Mouse (Mus musculus): ENCODE measurements around the gene Tjap1. TPM values are rescaled to one million over a fixed set of nuclear protein-coding genes. Genes with fewer than 3 reads are reported as not detected.

The Tjap1 gene
- polyA plus RNA-seq, 1 experiment from 2014 or later: 61.2 TPM

- no peaks in the 10 kb centered on the region for H3K27me3 ChIP-seq (ENCODE audit: low read depth, poor library complexity, severe bottlenecking)
- 91% methylated on average over 10 of the region's 10 CpGs for WGBS
- H3K4me1 ChIP-seq: peaks cover 40% of the 10 kb centered on the region
- H3K36me3 ChIP-seq: peaks cover 84% of the 10 kb centered on the region
- no peak overlapping the region for H3K4me3 ChIP-seq
- no peak overlapping the region for H3K27ac ChIP-seq
- H3K9me3 ChIP-seq (replicated peaks): no peaks in the 10 kb centered on the region
- DNase-seq (ENCODE audit: low spot score): no peak
Observed at GRCm38 (mm10) chr17:46275506-46275905, 7.3 kb downstream of the Tjap1 start.

DNA sequence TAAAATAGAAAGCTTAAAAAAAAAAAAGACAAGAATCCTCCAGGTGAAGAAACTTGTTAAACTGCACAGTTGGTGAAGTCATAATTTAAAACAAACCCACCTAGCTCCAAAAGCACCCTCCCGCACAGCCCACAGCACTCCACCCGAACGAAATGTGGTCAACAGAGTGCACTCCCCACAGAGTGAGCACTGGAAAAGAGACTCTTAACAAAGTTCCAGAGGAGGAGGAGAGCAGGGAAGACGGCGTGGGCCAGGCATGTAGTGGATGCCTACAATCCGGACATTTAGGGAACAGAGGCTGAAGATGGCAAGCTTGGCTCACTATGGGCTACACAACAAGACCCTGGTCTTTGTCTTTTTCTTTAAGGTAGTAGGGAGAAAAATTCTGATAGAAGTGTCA lies 7.8 kb downstream of the Tjap1 start:
- DNase-seq (ENCODE audit: low spot score): no peak
- H3K9me3 ChIP-seq (replicated peaks): no peaks in the 10 kb centered on the region
- no peaks in the 10 kb centered on the region for H3K27me3 ChIP-seq (ENCODE audit: low read depth, poor library complexity, severe bottlenecking)
- no peak overlapping the region for H3K27ac ChIP-seq
- peaks cover 84% of the 10 kb centered on the region for H3K36me3 ChIP-seq
- H3K4me1 ChIP-seq: peaks cover 40% of the 10 kb centered on the region
- WGBS: 96% methylated on average over 6 of the region's 6 CpGs
- no peak overlapping the region for H3K4me3 ChIP-seq

GRCm38 (mm10) chr17:46274465-46274864 lies 8.4 kb downstream of the Tjap1 start:
- Histone ChIP-seq H3K27ac (0 out of 2 replicates have a peak overlapping the region, but pooled peaks have one; percentile 7), H3K27me3 (ENCODE audit: low read depth, poor library complexity, severe bottlenecking) (no peaks in the 10 kb centered on the region), H3K4me3 (no peak overlapping the region), H3K9me3 (replicated peaks) (no peaks in the 10 kb centered on the region), H3K4me1 (peaks cover 40% of the 10 kb centered on the region), H3K36me3 (peaks cover 84% of the 10 kb centered on the region)
- WGBS: 69% methylated on average over 6 of the region's 6 CpGs
- no peak for DNase-seq (ENCODE audit: low spot score)

DNA sequence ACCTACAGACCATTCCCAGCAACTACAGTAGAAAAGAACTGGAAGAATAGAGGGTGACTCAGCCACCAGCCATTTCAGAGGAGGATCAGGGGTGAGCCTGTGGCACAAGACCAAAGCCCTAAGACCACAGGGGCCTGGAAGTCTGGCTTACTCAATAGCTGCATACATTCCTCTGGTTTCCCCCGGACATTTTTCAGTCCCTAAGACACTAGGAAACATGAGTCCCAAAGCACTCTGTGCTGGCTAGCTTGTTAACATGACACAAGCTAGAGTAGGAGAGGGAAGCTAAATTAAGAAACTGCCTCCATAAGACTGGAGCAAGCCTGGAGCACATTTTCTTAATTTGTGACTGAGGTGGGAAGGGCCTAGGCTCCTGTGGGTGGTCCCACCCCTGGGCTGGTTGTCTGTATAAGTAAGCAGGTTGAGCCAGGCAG lies 9.0 kb downstream of the Tjap1 start:
- Histone ChIP-seq H3K9me3 (replicated peaks) (no peaks in the 10 kb centered on the region), H3K27ac (0 out of 2 replicates have a peak overlapping the region, but pooled peaks have one; percentile 7), H3K27me3 (ENCODE audit: low read depth, poor library complexity, severe bottlenecking) (no peaks in the 10 kb centered on the region), H3K4me1 (peaks cover 40% of the 10 kb centered on the region), H3K4me3 (no peak overlapping the region), H3K36me3 (peaks cover 84% of the 10 kb centered on the region)
- WGBS: 65% methylated on average over 1 of the region's 1 CpGs
- no peak for DNase-seq (ENCODE audit: low spot score)

DNA sequence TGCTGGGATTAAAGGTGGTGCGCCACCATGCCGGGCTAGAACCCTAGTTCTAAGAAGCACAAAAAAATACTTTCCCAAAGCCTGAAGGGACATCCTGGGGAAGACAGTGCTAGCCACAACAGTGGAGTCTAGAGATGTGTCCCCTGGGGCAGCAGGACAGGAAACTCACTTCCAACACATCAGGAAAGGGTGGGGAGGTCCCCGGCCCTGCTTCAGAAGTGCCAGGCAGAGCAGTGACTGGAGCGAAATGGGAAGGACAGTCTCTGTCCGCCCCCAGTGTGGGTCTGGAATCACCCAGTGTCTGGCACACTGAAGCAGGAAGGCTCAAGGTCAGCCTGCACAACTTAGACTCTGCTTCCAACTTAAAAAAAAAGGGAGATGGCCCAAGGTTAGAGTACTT lies 10.2 kb downstream of the Tjap1 start:
- H3K9me3 ChIP-seq (replicated peaks): no peaks in the 10 kb centered on the region
- no peak overlapping the region for H3K27ac ChIP-seq
- H3K36me3 ChIP-seq: peaks cover 85% of the 10 kb centered on the region
- H3K27me3 ChIP-seq (ENCODE audit: low read depth, poor library complexity, severe bottlenecking): no peaks in the 10 kb centered on the region
- 95% methylated on average over 5 of the region's 5 CpGs for whole genome bisulfite sequencing
- peaks cover 29% of the 10 kb centered on the region for H3K4me1 ChIP-seq
- no peak overlapping the region for H3K4me3 ChIP-seq
- DNase-seq (ENCODE audit: low spot score): no peak

DNA sequence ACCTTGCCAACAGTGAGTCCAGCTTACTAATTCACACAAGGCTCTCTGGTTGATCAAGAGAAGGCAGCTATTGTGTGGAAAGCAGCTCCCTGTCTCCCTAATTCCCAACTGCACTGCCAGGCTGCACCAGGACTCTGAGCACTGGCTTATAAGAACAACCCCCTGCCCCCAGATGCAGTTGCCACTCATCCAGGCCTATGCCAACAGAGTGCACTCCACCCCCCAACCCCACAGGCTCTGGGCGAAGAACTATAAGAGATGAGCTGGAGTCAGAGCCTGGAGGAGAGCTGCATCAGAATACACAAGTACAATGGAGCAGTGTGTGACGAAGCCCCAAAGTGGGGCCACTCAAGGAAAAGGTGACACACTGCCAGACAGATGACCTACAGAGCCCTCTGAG lies 10.8 kb downstream of the Tjap1 start:
- no peak overlapping the region for H3K4me3 ChIP-seq
- H3K27ac ChIP-seq: no peak overlapping the region
- H3K4me1 ChIP-seq: peaks cover 22% of the 10 kb centered on the region
- DNase-seq (ENCODE audit: low spot score): no peak
- H3K36me3 ChIP-seq: peaks cover 91% of the 10 kb centered on the region
- no peaks in the 10 kb centered on the region for H3K27me3 ChIP-seq (ENCODE audit: low read depth, poor library complexity, severe bottlenecking)
- 91% methylated on average over 2 of the region's 2 CpGs for WGBS
- no peaks in the 10 kb centered on the region for H3K9me3 ChIP-seq (replicated peaks)

DNA sequence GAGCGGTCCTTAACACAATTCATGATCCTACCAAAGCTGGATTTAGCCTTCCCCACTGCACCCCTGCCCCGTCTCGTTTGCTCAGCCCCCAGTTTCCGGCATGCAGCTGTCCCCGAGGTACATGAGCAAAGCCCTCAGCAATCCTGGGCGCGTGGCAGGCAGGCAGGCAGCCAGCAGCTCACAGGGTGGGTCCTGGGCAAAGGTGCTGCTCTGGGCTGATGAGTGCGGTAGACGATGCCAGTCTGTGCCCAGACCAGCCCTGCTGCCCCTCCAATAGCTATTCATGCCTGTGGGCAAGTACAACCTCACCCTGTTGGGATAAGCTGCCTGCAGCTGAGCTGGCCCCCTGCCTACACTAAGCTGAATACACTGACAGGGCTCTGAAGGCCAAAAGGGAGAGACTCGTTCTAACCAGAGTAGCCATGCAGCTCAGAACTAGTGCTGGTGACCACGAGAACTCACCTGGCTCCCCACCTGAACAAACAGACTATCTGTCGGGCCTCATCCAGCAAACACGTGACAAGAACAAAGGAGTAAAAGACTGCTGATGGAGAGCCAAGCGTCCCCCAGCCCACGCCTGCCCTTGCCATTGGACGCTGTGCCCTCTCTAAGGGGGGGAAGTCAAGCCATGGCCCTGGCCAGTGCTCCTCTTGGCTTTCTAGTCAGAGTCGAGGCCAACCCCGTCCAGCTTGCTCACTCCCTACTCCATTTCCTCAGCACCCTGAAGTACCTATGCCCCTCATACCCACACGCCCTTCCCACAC lies 12.9 kb downstream of the Tjap1 start:
- 90% methylated on average over 19 of the region's 19 CpGs for WGBS
- no peaks in the 10 kb centered on the region for H3K27me3 ChIP-seq (ENCODE audit: low read depth, poor library complexity, severe bottlenecking)
- peaks cover 96% of the 10 kb centered on the region for H3K36me3 ChIP-seq
- no peak overlapping the region for H3K4me3 ChIP-seq
- DNase-seq (ENCODE audit: low spot score): no peak
- no peaks in the 10 kb centered on the region for H3K9me3 ChIP-seq (replicated peaks)
- no peak overlapping the region for H3K27ac ChIP-seq
- peaks cover 28% of the 10 kb centered on the region for H3K4me1 ChIP-seq

DNA sequence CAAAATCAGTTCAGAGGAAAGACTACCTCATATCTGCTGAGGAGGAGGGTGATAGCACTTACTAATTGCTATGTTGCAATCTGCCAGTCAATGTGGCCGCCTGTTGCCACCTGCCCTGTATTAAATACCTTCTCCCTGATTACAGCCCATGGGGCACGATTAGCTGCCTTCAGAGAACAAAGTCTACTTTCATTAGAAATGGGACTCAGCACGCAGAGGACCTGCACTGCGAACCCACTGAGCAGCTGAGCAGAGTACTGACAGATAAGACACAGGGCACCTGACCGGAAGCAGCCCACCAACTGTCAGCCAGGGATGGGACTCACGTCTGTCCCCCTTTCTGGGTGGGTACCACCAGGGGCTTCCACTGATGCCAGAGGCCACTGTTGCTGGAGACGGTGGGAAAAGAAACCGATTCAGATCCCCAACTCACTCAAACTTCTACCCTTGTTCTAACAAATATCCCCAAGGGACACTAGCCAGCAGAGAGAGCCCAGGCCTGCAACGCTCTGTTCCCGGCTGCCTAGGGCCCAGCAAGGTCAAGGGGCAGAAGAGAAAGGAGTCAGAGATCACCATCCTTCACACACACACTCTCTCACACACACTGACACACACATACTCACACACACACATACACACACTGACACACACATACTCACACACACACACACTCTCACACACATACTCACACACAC lies 14.7 kb downstream of the Tjap1 start:
- Histone ChIP-seq H3K36me3 (peaks cover 98% of the 10 kb centered on the region), H3K4me3 (no peak overlapping the region), H3K9me3 (replicated peaks) (no peaks in the 10 kb centered on the region), H3K27me3 (ENCODE audit: low read depth, poor library complexity, severe bottlenecking) (no peaks in the 10 kb centered on the region), H3K27ac (no peak overlapping the region), H3K4me1 (peaks cover 13% of the 10 kb centered on the region)
- no peak for DNase-seq (ENCODE audit: low spot score)
- WGBS: 77% methylated on average over 10 of the region's 10 CpGs

DNA sequence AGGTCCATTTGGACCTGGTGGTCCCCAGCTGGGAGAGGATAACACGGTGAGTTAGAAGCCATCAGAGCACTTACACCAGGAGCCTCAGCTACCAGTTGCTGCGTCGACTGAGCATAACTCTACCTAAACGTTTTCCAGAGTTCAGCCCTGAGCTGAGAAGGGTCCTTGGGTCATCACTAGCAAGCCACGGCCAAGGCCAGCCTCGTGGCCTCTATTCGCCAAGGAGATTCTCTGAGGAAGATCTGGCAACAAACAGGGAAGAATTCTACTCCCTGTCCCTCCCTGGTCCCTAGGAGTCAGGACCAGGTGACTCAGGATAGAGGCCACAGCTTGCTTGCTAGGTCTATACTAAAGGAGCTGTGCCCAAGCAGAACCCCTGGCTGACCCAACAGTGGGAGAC lies 15.3 kb downstream of the Tjap1 start:
- Histone ChIP-seq H3K9me3 (replicated peaks) (no peaks in the 10 kb centered on the region), H3K27ac (no peak overlapping the region), H3K27me3 (ENCODE audit: low read depth, poor library complexity, severe bottlenecking) (no peaks in the 10 kb centered on the region), H3K4me1 (peaks cover 13% of the 10 kb centered on the region), H3K36me3 (peaks cover 98% of the 10 kb centered on the region), H3K4me3 (no peak overlapping the region)
- WGBS: 86% methylated on average over 7 of the region's 7 CpGs
- DNase-seq (ENCODE audit: low spot score): no peak

GRCm38 (mm10) chr17:46266986-46267385 lies 15.8 kb downstream of the Tjap1 start:
- no peak overlapping the region for H3K4me3 ChIP-seq
- H3K36me3 ChIP-seq: peaks cover 99% of the 10 kb centered on the region
- H3K4me1 ChIP-seq: peaks cover 12% of the 10 kb centered on the region
- no peak for DNase-seq (ENCODE audit: low spot score)
- H3K9me3 ChIP-seq (replicated peaks): no peaks in the 10 kb centered on the region
- no peaks in the 10 kb centered on the region for H3K27me3 ChIP-seq (ENCODE audit: low read depth, poor library complexity, severe bottlenecking)
- H3K27ac ChIP-seq: no peak overlapping the region
- 65% methylated on average over 6 of the region's 6 CpGs for WGBS

DNA sequence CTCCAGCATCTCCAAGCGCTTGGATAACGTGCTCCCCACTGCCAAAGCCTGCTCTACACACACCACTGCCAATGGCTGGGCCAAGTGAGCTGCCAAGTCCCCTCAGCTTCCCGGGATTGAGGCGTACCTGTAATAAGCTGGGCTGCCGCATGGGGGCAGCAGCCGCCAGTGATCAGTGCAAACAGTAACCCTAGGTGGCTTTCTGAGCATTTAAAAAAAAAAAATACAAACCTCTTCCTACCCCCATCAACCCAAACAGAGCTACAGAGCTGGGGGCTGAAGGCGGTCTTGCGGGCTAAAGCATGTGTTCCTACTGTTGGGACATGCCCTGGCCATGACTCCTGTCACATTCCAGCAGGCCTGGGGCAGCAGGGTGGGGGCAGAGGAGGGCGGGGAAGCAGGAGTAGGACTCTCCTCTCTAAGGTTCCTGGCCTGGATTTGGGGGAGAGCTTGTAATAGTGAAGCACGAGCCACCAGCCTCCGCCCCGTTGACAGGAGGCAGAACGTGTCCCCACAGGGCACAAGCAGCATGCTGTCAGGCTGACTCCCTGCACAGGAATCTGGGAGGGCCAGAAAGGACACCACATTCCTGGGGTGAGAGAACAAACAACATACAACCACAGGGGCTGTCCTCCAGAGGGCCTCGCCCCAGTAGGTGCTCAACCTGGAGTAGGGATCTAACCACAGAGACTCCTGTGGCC lies 16.8 kb downstream of the Tjap1 start:
- no peak overlapping the region for H3K27ac ChIP-seq

DNA sequence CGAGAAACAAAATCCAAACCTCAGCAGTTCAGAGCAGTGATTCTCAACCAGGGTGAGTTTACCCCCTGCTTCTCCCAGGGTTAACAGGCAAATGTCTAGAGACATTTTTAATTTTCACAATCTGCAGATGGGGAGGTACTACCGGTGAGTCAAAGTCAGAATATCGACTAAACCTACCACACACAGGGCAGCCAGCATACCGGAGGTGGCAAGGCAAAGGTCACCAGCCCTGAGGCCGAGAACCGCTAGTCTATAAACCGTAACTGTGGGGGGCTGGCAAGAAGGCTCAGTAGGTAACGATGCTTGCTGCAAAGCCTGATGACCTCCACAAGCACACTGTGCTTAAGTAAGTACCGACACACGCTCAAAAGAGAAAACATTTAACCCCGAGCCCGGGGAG lies 17.3 kb downstream of the Tjap1 start:
- Histone ChIP-seq H3K9me3 (replicated peaks) (no peaks in the 10 kb centered on the region), H3K4me1 (peaks cover 9% of the 10 kb centered on the region), H3K27ac (no peak overlapping the region), H3K27me3 (ENCODE audit: low read depth, poor library complexity, severe bottlenecking) (no peaks in the 10 kb centered on the region), H3K4me3 (no peak overlapping the region), H3K36me3 (peaks cover 99% of the 10 kb centered on the region)
- no peak for DNase-seq (ENCODE audit: low spot score)
- 83% methylated on average over 12 of the region's 12 CpGs for WGBS

More for the DNA sequence above, 16.8 kb downstream of the Tjap1 start:
- H3K27me3 ChIP-seq (ENCODE audit: low read depth, poor library complexity, severe bottlenecking): no peaks in the 10 kb centered on the region
- H3K4me1 ChIP-seq: peaks cover 9% of the 10 kb centered on the region
- 26% methylated on average over 14 of the region's 14 CpGs for WGBS
- no peak overlapping the region for H3K4me3 ChIP-seq
- H3K9me3 ChIP-seq (replicated peaks): no peaks in the 10 kb centered on the region
- H3K36me3 ChIP-seq: peaks cover 99% of the 10 kb centered on the region
- DNase-seq (ENCODE audit: low spot score): peak; percentile 85

DNA sequence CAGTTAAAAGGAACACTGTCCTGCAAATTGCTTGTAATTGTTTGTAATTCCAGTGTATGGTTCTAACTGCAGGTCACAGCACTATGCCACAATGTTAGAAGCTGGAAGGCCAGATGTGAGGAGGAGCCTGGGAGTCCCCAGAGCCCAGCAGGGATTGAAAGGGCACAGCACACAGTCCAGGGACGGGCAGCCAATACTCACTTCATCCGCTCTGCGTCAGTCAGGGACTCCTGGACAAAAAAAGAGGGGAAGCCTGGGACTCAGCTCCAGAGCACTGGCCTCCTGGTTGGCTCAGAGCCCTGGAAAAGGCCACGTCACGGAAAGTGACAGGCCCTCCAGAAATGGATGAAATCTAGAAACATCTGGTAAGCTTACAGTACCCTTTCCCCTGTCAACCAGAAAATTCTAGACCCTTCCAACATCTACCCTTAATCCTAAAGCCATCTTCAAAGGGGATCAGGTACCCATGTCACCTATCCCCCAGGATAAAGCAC lies 20.6 kb downstream of the Tjap1 start:
- Histone ChIP-seq H3K27ac (no peak overlapping the region), H3K27me3 (ENCODE audit: low read depth, poor library complexity, severe bottlenecking) (no peaks in the 10 kb centered on the region), H3K4me1 (peaks cover 9% of the 10 kb centered on the region), H3K36me3 (peaks cover 100% of the 10 kb centered on the region), H3K4me3 (no peak overlapping the region), H3K9me3 (replicated peaks) (no peaks in the 10 kb centered on the region)
- WGBS: 92% methylated on average over 5 of the region's 5 CpGs
- DNase-seq (ENCODE audit: low spot score): no peak
